Mouse (Mus musculus) ES-E14 (cell line): ENCODE measurements around the gene Pnmal1. TPM values are rescaled to one million over a fixed set of nuclear protein-coding genes. Genes with fewer than 3 reads are reported as not detected.

Experiments used
- DNase-seq: peaks from one replicate; pipeline ENCODE4 v3.0.0-alpha.2; 2013; ENCODE audit warnings: low read depth, low spot score
- H3K27ac ChIP-seq: 2 replicates; pipeline ENCODE4 v1.5.1; 2012; ENCODE audit warnings: low read depth, mild to moderate bottlenecking, low read length, moderate library complexity, mixed read lengths; ENCODE audit not compliant: poor library complexity, insufficient read depth, severe bottlenecking
- H3K36me3 ChIP-seq: 2 replicates; pipeline ENCODE4 v1.6.1; 2012; ENCODE audit warnings: mild to moderate bottlenecking, low read length, moderate library complexity, mixed read lengths; ENCODE audit not compliant: control insufficient read depth, poor library complexity, insufficient read depth, severe bottlenecking
- H3K4me1 ChIP-seq, 2 experiments: fragments of 150-350 bp in 1 of 2; sonication (generic) in 1 of 2; 2 replicates each; pipeline ENCODE4 v1.6.1; 2012; ENCODE audit warnings: low read length in 2 of 2, mild to moderate bottlenecking in 1 of 2, mixed read lengths in 1 of 2; ENCODE audit not compliant: control insufficient read depth in 2 of 2, insufficient read depth in 2 of 2, poor library complexity in 1 of 2
- H3K4me3 ChIP-seq, 2 experiments: fragments of 150-350 bp in 1 of 2; sonication (generic) in 1 of 2; 2 replicates each; pipeline ENCODE4 v1.5.1; 2012; ENCODE audit warnings: low read length in 2 of 2, low read depth in 1 of 2, mild to moderate bottlenecking in 1 of 2, mixed read lengths in 1 of 2; ENCODE audit not compliant: insufficient read depth in 1 of 2, poor library complexity in 1 of 2, severe bottlenecking in 1 of 2
- H3K9ac ChIP-seq: 2 replicates; pipeline ENCODE4 v1.6.1; 2012; ENCODE audit warnings: low read depth, mild to moderate bottlenecking, low read length, mixed read lengths; ENCODE audit not compliant: poor library complexity, insufficient read depth, severe bottlenecking
- H3K9me3 ChIP-seq: fragments of 150-350 bp; sonication (generic); 2 replicates; pipeline ENCODE4 v1.6.1; 2012; ENCODE audit warnings: low read depth, mild to moderate bottlenecking, low read length; ENCODE audit not compliant: control insufficient read depth, insufficient read depth
- CHD2 ChIP-seq: IDR thresholded peaks from 2 replicates; pipeline ENCODE4 v1.6.1; 2014; ENCODE audit warnings: mild to moderate bottlenecking, low read depth, low read length, inconsistent platforms
- HCFC1 ChIP-seq: IDR thresholded peaks from 2 replicates; pipeline ENCODE4 v1.6.1; 2012; ENCODE audit warnings: low read length, inconsistent platforms, borderline replicate concordance; ENCODE audit not compliant: insufficient read depth
- MAFK ChIP-seq: IDR thresholded peaks from 2 replicates; pipeline ENCODE4 v1.6.1; 2014; ENCODE audit warnings: mild to moderate bottlenecking, low read depth, low read length, inconsistent platforms; ENCODE audit not compliant: insufficient read depth
- ZC3H11A ChIP-seq: IDR thresholded peaks from 2 replicates; pipeline ENCODE4 v1.6.1; 2012; ENCODE audit warnings: low read depth, mild to moderate bottlenecking, inconsistent platforms, low read length, borderline replicate concordance
- ZNF384 ChIP-seq: IDR thresholded peaks from 2 replicates; pipeline ENCODE4 v1.6.1; 2012; ENCODE audit warnings: low read depth, low read length, inconsistent platforms
- in situ Hi-C, 2 experiments: fragments of 600-800 bp; cut with MboI; formaldehyde crosslinking; loops; one replicate each; pipeline ENCODE4 v1.15.1; 2025; ENCODE audit warnings: low sequenced_read_pairs in 2 of 2, inconsistent platforms in 1 of 2; ENCODE audit not compliant: unreplicated experiment in 2 of 2
- total RNA-seq: library from RNA; depleted of rRNA; stranded (reverse); fragments of 300-350 nt; gene quantifications from 2 replicates; pipeline ENCODE4 v1.2.3, GENCODE M21; 2012

The Pnmal1 gene
- total RNA-seq, 1 experiment, result 0.45 TPM

GRCm38 (mm10) chr7:16990006-16990744 is 30.7 kb downstream of the Pnmal1 start:
- Histone ChIP-seq H3K9ac (peak overlapping the region; percentile 11; the same call in 1 of the 2 replicates), H3K4me1 (peaks cover 1 to 14% of the 10 kb centered on the region in 2 experiments; a peak in 2 of 4 replicates), H3K36me3 (no peaks in the 10 kb centered on the region), H3K9me3 (no peaks in the 10 kb centered on the region), H3K4me3 (peak overlapping the region in 1 of 2 experiments; percentile 5; a peak in 2 of 4 replicates), H3K27ac (no peak overlapping the region; the same call in 1 of the 2 replicates)
- in situ Hi-C loops, result loop anchor here in 1 of 2 experiments (5.0 kb wide), 1 partner anchor 38 kb away; no protein-coding TSS in a partner anchor
- DNase-seq, result peak; percentile 27
- TF ChIP-seq ZNF384 (no peak), ZC3H11A (no peak), CHD2 (no peak), HCFC1 (no peak), MAFK (no peak)

DNA sequence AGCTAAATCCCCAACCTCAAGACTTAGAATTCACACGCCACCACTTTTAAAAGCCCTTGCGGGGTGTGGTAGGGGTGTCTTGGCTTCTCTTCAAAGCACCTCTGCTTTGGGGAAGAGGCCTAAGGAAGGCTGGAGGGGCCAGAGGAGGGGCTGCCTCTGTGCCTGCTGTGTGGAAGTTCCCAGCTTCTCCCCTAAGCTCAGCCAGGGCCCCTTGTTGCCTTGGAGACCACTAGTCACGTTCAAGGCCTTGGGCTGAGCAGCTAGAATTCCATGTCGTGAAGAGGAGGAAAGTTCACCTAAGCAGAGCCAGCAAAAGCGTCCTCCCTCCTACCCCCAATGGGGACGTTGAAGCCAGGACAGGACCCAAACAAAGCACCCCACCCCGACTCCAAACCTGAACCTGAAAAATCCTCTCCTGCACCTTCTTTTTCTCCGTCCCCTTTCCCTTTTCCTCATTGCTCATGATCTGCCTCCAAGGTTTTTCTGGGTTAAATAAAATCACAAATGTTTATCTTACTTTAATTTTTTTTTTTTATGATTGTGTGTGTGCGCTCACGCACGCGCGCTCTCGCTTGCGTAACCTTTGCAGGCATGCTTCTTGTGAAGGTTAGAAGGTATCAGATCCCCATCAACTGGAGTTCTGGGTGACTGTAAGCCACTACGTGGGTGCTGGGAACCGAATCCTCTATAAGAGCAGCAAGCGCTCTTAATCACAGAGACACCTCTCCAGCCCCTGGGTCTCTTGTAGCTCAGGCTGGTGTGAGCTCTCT is 32.4 kb downstream of the Pnmal1 start:
- in situ Hi-C loops, result loop anchor here in 1 of 2 experiments (5.0 kb wide), 1 partner anchor 40 kb away; no protein-coding TSS in a partner anchor
- Histone ChIP-seq H3K27ac (no peak overlapping the region), H3K4me3 (no peak overlapping the region), H3K36me3 (no peaks in the 10 kb centered on the region), H3K9me3 (no peaks in the 10 kb centered on the region), H3K9ac (no peak overlapping the region), H3K4me1 (peaks cover 1 to 14% of the 10 kb centered on the region in 2 experiments; a peak in 2 of 4 replicates)
- TF ChIP-seq HCFC1, result no peak
- TF ChIP-seq CHD2, result no peak
- TF ChIP-seq ZNF384, result no peak
- TF ChIP-seq ZC3H11A, result no peak
- TF ChIP-seq MAFK, result no peak
- DNase-seq, result no peak

GRCm38 (mm10) chr7:16992451-16992807 is 33.0 kb downstream of the Pnmal1 start, which contains the start of gene Ccdc8:
Gene Ccdc8 (plus strand): TSS chr7:16992708.
- Histone ChIP-seq H3K9ac (no peak within 1 kb of the TSS), H3K9me3 (no peaks in the 10 kb centered on the region), H3K4me3 (peak within 1 kb of the TSS; percentile 25 to 57; a peak in 3 of 4 replicates), H3K36me3 (no peaks in the 10 kb centered on the region), H3K27ac (no peak within 1 kb of the TSS), H3K4me1 (peaks cover 1 to 14% of the 10 kb centered on the region in 2 experiments; a peak in 2 of 4 replicates)
- DNase-seq, result no peak
- in situ Hi-C loops, result loop anchor here in 1 of 2 experiments (5.0 kb wide), 1 partner anchor 40 kb away; no protein-coding TSS in a partner anchor
- no peak for TF ChIP-seq CHD2
- no peak for TF ChIP-seq ZNF384
- no peak for TF ChIP-seq MAFK
- TF ChIP-seq ZC3H11A, result no peak
- TF ChIP-seq HCFC1, result no peak

- peak; percentile 68 for DNase-seq
- peak overlapping the region; percentile 36 for H3K9ac ChIP-seq
- TF ChIP-seq MAFK, result no peak
- no peak for TF ChIP-seq CHD2
- no peak for TF ChIP-seq HCFC1
- no peak for TF ChIP-seq ZNF384
- no peak for TF ChIP-seq ZC3H11A
- no peak overlapping the region for H3K27ac ChIP-seq
- H3K36me3 ChIP-seq, result no peaks in the 10 kb centered on the region; the same call in 1 of the 2 replicates
- peaks cover 1 to 14% of the 10 kb centered on the region in 2 experiments; a peak in 2 of 4 replicates for H3K4me1 ChIP-seq
- in situ Hi-C loops, result loop anchor here in 1 of 2 experiments (5.0 kb wide), 1 partner anchor 42 kb away; no protein-coding TSS in a partner anchor
- H3K4me3 ChIP-seq, result peak overlapping the region; percentile 57 to 73
- H3K9me3 ChIP-seq, result no peaks in the 10 kb centered on the region
These were observed 34.3 kb downstream of the Pnmal1 start for GRCm38 (mm10) chr7:16993651-16994399.
